Mouse (Mus musculus): ENCODE data around the gene 2010003K11Rik.
"Not testable (repeated sequence)": the region's sequence is repeated elsewhere in the genome, so short reads cannot be mapped to it uniquely, and the experiment has no call there.

2010003K11Rik gene

GRCm38 (mm10) chr19:4461981-4462380 is 36.4 kb downstream of the 2010003K11Rik start:
- no peak for DNase-seq (ENCODE audit: low spot score in 2 of 2)

DNA sequence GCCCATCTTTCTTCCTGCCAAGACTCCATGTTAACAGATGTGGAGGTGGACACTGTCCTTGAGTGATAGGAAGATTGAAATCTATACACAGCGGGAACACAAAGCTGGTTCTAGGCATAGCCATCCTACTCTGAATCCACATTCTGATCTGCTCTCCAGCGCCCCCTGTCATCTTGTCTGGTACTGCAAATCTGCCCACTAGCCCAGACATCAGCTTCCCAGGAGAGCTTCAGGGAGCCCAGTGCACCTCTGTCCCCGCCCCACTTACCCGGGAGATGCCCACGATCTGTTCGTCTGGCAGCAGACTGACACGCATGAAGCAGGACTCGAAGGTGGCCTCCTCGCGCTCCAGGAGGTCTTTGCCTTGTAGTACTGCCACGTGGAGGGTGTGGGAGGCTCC is 42.2 kb downstream of the 2010003K11Rik start:
- DNase-seq (ENCODE audit: low spot score in 2 of 2): peak in 1 of 2 experiments; percentile 36

- no peak for DNase-seq (ENCODE audit: low spot score in 2 of 2)
These were observed 43.1 kb downstream of the 2010003K11Rik start for GRCm38 (mm10) chr19:4455071-4455800.

- not testable (repeated sequence) for DNase-seq (ENCODE audit: low spot score in 2 of 2)
These were observed 44.3 kb downstream of the 2010003K11Rik start for GRCm38 (mm10) chr19:4454040-4454439.

- DNase-seq (ENCODE audit: low spot score in 2 of 2): no peak
These were observed 45.9 kb downstream of the 2010003K11Rik start for GRCm38 (mm10) chr19:4452525-4452924.

GRCm38 (mm10) chr19:4451965-4452364 is 46.4 kb downstream of the 2010003K11Rik start:
- DNase-seq (ENCODE audit: low spot score in 2 of 2): no peak

GRCm38 (mm10) chr19:4451098-4451497 is 47.3 kb downstream of the 2010003K11Rik start:
- no peak for DNase-seq (ENCODE audit: low spot score in 2 of 2)

DNA sequence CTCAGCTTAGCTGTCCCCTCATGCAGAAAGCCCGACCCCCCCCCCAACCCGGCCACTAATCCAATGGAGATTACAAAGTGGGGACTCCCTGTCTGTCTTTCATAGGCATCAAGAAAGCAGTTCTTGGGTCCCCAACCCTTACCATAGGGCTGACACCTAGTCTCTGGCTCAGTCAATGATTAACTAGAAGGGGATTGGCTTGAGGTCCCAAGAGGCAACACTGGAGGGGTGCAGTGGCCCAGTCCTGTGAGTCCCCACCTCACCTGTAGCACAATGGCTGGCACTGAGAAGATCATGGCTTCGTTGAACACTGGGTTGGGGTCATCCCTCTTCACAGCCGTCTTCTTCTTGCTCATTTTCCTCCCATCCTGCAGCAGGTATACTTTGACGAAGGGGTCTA is 47.7 kb downstream of the 2010003K11Rik start:
- DNase-seq (ENCODE audit: low spot score in 2 of 2): no peak

DNA sequence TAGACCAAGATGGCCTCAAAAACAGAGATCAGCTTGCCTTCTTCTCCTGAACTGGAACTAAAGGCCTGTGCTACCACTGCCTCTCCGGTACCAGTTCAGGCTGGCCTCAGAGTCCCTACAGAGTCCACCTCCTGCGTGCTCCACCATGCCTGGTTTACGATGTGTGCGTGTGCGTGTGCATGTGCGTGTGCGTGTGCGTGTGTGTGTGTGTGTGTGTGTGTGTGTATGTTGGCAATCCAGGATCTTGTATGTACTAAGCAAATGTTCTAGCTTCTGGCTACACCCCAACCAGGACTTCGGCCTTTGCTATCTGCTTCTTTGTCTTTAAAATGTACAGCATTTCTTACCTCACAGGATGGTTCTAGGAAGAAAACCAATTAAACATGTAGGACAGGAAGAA is 49.2 kb downstream of the 2010003K11Rik start:
- no peak for DNase-seq (ENCODE audit: low spot score in 2 of 2)

- no peak for DNase-seq (ENCODE audit: low spot score in 2 of 2)
These were observed 50.9 kb downstream of the 2010003K11Rik start for GRCm38 (mm10) chr19:4447445-4447844.
